Mouse (Mus musculus): ENCODE results near the gene Ccnt1. TPM values are rescaled to one million over a fixed set of nuclear protein-coding genes. Genes with fewer than 3 reads are reported as not detected.

The Ccnt1 gene
- polyA plus RNA-seq (2012; ENCODE audit: insufficient read depth, insufficient read length, missing spikeins) = 42.6 and 44.0 TPM in 2 replicates

DNA sequence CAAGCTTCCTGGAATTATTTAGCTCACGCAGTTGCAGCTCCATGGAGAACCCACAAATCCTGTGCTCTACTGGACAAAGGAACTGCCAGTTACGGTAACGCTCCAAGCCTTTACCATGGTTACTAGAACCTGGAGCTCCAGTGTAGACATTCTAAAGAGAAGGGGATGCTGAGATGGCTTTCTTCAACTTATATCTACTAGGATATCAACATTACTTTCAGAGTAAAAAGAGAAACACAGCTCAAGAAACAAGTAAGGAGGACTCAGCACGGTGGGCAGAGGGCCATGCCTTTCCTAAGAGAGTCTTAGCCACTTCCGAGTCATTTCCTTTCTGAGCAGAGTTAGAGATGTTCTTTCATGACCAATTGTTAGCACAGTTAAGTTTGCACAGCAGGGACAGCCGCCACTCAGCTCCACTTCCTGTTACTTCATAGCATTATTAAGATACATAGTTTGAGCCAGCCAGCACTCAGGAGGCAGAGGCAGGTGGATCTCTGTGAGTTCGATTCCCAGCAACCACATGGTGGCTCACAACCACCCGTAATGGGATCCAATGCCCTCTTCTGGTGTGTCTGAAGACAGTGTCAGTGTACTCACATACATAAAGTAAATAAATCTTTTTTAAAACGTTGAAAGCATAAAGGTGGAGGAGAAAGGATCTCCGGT is at the start of gene Ccnt1, which contains the start of gene 4930415O20Rik:
TSS of gene Ccnt1 (minus strand) at position 51 of the 666 bp plus-strand sequence.
TSS of gene 4930415O20Rik (plus strand) at position 132 of the 666 bp plus-strand sequence.
- Histone ChIP-seq H3K4me1 (ENCODE audit: control insufficient read depth, insufficient read depth, low read length) (peaks cover 16% of the 10 kb centered on the region), H3K27ac (ENCODE audit: insufficient read depth, low read depth, low read length) (peak within 1 kb of the TSS; percentile 22), H3K4me3 (ENCODE audit: insufficient read depth, low read length) (no peak within 1 kb of the TSS)
- no peak for TF ChIP-seq POLR2A (IDR thresholded peaks at IDR 0.05; ENCODE audit: borderline replicate concordance, low read depth, low read length)
- TF ChIP-seq CTCF (IDR thresholded peaks at IDR 0.05; ENCODE audit: low read depth, low read length) = no peak

DNA sequence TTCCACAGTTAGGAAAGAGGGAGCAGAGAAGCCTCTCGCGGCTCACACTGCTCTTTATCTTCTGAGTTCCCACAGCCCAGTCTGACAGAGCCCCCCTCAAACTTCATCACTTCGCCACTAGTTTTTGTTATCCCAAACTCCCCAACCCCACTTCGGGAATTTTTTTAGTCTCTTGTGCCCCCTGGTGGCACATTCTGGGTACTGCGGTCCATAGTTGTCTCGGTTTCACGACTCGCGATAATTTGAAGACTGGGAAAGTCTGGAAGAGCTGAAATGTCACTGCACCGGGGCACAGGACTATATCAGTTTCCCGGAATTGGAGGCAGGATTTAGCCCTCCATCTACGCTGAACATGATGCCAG is 46.4 kb upstream of the Ccnt1 start:
- TF ChIP-seq POLR2A (IDR thresholded peaks at IDR 0.05; ENCODE audit: borderline replicate concordance, low read depth, low read length) (no peak), CTCF (IDR thresholded peaks at IDR 0.05; ENCODE audit: low read depth, low read length) (peak; percentile 96)
- Histone ChIP-seq H3K27ac (ENCODE audit: insufficient read depth, low read depth, low read length) (no peak overlapping the region), H3K4me1 (ENCODE audit: control insufficient read depth, insufficient read depth, low read length) (no peaks in the 10 kb centered on the region), H3K4me3 (ENCODE audit: insufficient read depth, low read length) (no peak overlapping the region)

DNA sequence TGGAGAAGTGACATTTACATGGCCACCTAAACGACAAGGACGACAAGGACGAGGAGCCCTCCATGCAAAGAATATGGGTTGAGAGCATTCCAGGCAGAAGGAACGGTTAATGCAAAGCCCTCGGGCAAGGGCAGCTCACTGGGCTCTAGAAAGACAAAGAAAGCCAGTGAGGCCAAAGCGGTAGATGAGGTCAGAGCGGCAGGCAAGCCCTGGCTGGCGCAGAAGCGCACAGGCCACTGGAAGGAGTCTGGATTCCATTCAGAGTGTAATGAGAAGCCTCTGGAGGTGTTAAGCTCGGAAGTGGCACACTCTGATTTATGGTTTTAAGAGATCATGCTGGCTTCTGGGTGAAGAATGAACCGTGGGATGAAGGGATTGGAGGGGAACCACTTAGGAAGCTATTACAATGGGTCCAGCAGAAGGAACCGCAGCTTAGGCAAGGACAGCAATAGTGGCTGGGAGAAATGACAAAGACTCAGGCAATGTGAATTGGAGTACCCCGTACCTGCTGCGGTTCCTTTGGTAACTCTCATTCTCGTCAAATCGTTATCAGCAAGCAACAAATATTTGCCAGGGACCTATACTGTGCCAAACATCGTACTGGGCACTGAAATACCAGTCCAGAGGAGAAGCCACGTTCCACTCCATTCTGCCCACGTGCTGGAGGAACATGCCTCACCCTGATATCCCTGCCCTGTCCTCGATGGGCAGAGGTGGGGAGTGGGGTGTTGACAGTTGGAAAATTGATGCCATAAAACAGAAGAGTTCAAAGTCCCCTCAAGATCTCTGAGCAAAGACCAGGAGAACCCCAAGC is 45.8 kb upstream of the Ccnt1 start:
- no peak overlapping the region for H3K27ac ChIP-seq (ENCODE audit: insufficient read depth, low read depth, low read length)
- H3K4me3 ChIP-seq (ENCODE audit: insufficient read depth, low read length) = no peak overlapping the region
- TF ChIP-seq POLR2A (IDR thresholded peaks at IDR 0.05; ENCODE audit: borderline replicate concordance, low read depth, low read length) = no peak
- no peak for TF ChIP-seq CTCF (IDR thresholded peaks at IDR 0.05; ENCODE audit: low read depth, low read length)

GRCm38 (mm10) chr15:98615751-98616150 is 45.0 kb upstream of the Ccnt1 start:
- H3K4me1 ChIP-seq (ENCODE audit: control insufficient read depth, insufficient read depth, low read length) = no peaks in the 10 kb centered on the region
- H3K27ac ChIP-seq (ENCODE audit: insufficient read depth, low read depth, low read length) = no peak overlapping the region
- H3K4me3 ChIP-seq (ENCODE audit: insufficient read depth, low read length) = no peak overlapping the region
- TF ChIP-seq CTCF (IDR thresholded peaks at IDR 0.05; ENCODE audit: low read depth, low read length) (no peak), POLR2A (IDR thresholded peaks at IDR 0.05; ENCODE audit: borderline replicate concordance, low read depth, low read length) (no peak)

More for the DNA sequence above, 45.8 kb upstream of the Ccnt1 start:
- no peaks in the 10 kb centered on the region for H3K4me1 ChIP-seq (ENCODE audit: control insufficient read depth, insufficient read depth, low read length)

DNA sequence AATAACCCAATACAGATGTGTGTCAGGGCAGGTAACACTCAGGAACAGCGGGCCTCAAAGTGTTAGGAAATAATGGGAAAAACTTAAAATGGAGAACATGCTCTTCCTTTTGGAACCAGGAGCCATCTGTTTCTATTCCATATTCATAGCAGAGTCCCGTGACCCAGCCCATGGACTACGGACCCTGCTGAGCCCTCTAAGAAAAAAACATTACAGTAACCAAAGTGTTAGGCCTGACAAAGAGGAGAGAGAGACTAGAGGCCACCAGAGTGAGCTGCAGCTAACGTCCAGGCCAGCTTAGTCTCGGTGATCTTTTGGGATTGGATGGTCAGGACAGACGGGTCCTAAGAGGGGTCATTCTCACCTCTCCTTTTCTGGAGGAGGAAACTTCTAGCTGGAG is 44.2 kb upstream of the Ccnt1 start:
- TF ChIP-seq POLR2A (IDR thresholded peaks at IDR 0.05; ENCODE audit: borderline replicate concordance, low read depth, low read length) = no peak
- no peak for TF ChIP-seq CTCF (IDR thresholded peaks at IDR 0.05; ENCODE audit: low read depth, low read length)
- Histone ChIP-seq H3K27ac (ENCODE audit: insufficient read depth, low read depth, low read length) (no peak overlapping the region), H3K4me3 (ENCODE audit: insufficient read depth, low read length) (no peak overlapping the region), H3K4me1 (ENCODE audit: control insufficient read depth, insufficient read depth, low read length) (no peaks in the 10 kb centered on the region)

- Histone ChIP-seq H3K27ac (ENCODE audit: insufficient read depth, low read depth, low read length) (no peak overlapping the region), H3K4me3 (ENCODE audit: insufficient read depth, low read length) (no peak overlapping the region)
- TF ChIP-seq CTCF (IDR thresholded peaks at IDR 0.05; ENCODE audit: low read depth, low read length) = no peak
- no peak for TF ChIP-seq POLR2A (IDR thresholded peaks at IDR 0.05; ENCODE audit: borderline replicate concordance, low read depth, low read length)
Observed at GRCm38 (mm10) chr15:98614551-98614950, 43.8 kb upstream of the Ccnt1 start.

DNA sequence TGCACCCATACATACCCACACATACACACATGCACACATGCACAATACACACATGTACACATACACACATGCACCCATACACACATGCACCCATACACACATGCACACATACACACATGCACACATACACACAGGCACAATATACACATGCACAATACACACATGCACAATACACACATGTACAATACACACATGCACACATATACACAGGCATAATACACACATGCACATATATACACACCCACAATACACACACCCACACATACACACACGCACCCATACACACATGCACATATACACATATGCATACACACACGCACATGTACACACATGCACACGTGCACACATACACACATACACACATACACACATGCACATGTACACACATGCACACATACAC is 41.5 kb upstream of the Ccnt1 start:
- H3K27ac ChIP-seq (ENCODE audit: insufficient read depth, low read depth, low read length) = no peak overlapping the region
- no peaks in the 10 kb centered on the region for H3K4me1 ChIP-seq (ENCODE audit: control insufficient read depth, insufficient read depth, low read length)
- TF ChIP-seq CTCF (IDR thresholded peaks at IDR 0.05; ENCODE audit: low read depth, low read length) (no peak), POLR2A (IDR thresholded peaks at IDR 0.05; ENCODE audit: borderline replicate concordance, low read depth, low read length) (no peak)
- no peak overlapping the region for H3K4me3 ChIP-seq (ENCODE audit: insufficient read depth, low read length)

More at GRCm38 (mm10) chr15:98614551-98614950, 43.8 kb upstream of the Ccnt1 start:
- H3K4me1 ChIP-seq (ENCODE audit: control insufficient read depth, insufficient read depth, low read length) = no peaks in the 10 kb centered on the region

GRCm38 (mm10) chr15:98610131-98610633 is 39.5 kb upstream of the Ccnt1 start:
- no peak overlapping the region for H3K4me3 ChIP-seq (ENCODE audit: insufficient read depth, low read length)
- H3K27ac ChIP-seq (ENCODE audit: insufficient read depth, low read depth, low read length) = no peak overlapping the region
- no peaks in the 10 kb centered on the region for H3K4me1 ChIP-seq (ENCODE audit: control insufficient read depth, insufficient read depth, low read length)

DNA sequence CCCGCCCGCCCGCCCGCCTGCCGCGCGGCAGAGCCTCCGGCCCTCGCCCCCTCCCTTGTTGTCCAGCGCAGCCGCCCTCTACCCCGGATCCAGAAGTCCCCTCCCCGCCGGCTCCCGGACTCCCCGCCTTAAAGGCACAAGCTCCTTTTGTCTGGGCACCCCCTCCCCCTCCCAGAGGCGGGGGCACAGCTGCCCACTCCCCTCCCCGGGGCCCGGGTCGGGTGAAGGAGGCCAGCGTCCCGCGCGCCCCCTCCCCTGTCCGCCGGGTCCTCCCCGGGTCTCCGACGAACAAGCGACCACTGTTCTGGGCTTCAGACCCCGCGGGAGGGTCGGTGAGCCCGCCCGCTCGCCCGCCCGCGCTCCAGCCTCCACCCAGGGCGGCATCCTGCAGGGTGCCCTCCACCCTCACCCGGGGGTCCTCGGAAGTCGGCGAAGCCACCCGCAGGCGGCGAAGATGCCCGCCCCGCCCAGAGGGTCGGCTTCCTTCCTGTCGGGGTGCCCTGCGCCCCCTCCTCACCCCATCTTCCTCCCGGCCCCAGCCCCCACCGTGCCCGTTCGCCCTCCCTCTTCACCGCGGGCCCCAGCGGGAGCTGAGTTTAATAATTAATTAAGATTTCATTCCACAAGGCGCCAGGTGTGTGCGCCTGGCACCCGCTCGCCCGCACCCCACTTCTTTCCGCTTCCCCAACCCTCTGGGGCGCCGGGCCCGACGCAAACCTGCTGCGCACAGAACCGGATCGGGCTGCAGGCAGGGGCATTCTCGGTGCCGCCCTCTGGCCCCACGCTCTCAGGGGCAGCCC is 38.8 kb upstream of the Ccnt1 start, which contains the start of gene Adcy6:
TSS of gene Adcy6 (minus strand) at position 746 of the 800 bp plus-strand sequence.
- Histone ChIP-seq H3K4me1 (ENCODE audit: control insufficient read depth, insufficient read depth, low read length) (no peaks in the 10 kb centered on the region), H3K27ac (ENCODE audit: insufficient read depth, low read depth, low read length) (no peak within 1 kb of the TSS), H3K4me3 (ENCODE audit: insufficient read depth, low read length) (peak within 1 kb of the TSS; percentile 21; the same call in 1 of the 2 replicates)
- no peak for TF ChIP-seq CTCF (IDR thresholded peaks at IDR 0.05; ENCODE audit: low read depth, low read length)
- TF ChIP-seq POLR2A (IDR thresholded peaks at IDR 0.05; ENCODE audit: borderline replicate concordance, low read depth, low read length) = no peak

More at GRCm38 (mm10) chr15:98610131-98610633, 39.5 kb upstream of the Ccnt1 start:
- TF ChIP-seq CTCF (IDR thresholded peaks at IDR 0.05; ENCODE audit: low read depth, low read length) = no peak

All from bone marrow macrophage, adult 2 months (primary cell).